Mouse (Mus musculus): ENCODE results near the gene Snx11.

- no peak for TF ChIP-seq GATA1 (IDR thresholded peaks at IDR 0.05; ENCODE audit: borderline replicate concordance, low read length)
- no peak; the same call in 1 of the 2 replicates for TF ChIP-seq FLI1 (IDR thresholded peaks at IDR 0.05; ENCODE audit: low read length)
These were observed 11.8 kb upstream of the Snx11 start, which contains the start of gene Cbx1 for GRCm38 (mm10) chr11:96788871-96789795.
